Mouse (Mus musculus) stomach, embryonic 14.5 days (tissue): ENCODE data around the gene Rere. TPM values are rescaled to one million over a fixed set of nuclear protein-coding genes. Genes with fewer than 3 reads are reported as not detected.

Experiments
- ATAC-seq: fragments of 200-750 bp; cut with Nextera tagmentation; 2 replicates; pipeline ENCODE4 v1.8.0; 2017; ENCODE audit warnings: low read depth, moderate TSS enrichment; ENCODE audit not compliant: insufficient number of reproducible peaks, insufficient read depth, low FRiP score
- H3K27ac ChIP-seq: fragments of 300-500 bp; sonication (generic); 2 replicates; pipeline ENCODE4 v1.5.1; 2014; ENCODE audit warnings: mild to moderate bottlenecking, low read length, moderate library complexity, mixed read lengths
- H3K27me3 ChIP-seq: fragments of 300-500 bp; sonication (generic); 2 replicates; pipeline ENCODE4 v1.6.1; 2014; ENCODE audit warnings: low read length, control low read depth, mixed read lengths; ENCODE audit not compliant: control insufficient read depth, insufficient read depth
- H3K36me3 ChIP-seq: fragments of 300-500 bp; sonication (generic); 2 replicates; pipeline ENCODE4 v1.6.1; 2014; ENCODE audit warnings: mild to moderate bottlenecking, control low read depth, low read length, moderate library complexity, mixed read lengths; ENCODE audit not compliant: control insufficient read depth, insufficient read depth
- H3K4me1 ChIP-seq: fragments of 300-500 bp; sonication (generic); 2 replicates; pipeline ENCODE4 v1.6.1; 2014; ENCODE audit warnings: low read length, control low read depth, mixed read lengths; ENCODE audit not compliant: control insufficient read depth, insufficient read depth
- H3K4me2 ChIP-seq: fragments of 300-500 bp; sonication (generic); replicated peaks from 2 replicates; pipeline ENCODE4 v1.6.1; 2014; ENCODE audit warnings: low read depth, low read length, control low read depth
- H3K4me3 ChIP-seq: fragments of 300-500 bp; sonication (generic); 2 replicates; pipeline ENCODE4 v1.5.1; 2014; ENCODE audit warnings: low read depth, low read length, control low read depth
- H3K9ac ChIP-seq: fragments of 300-500 bp; sonication (generic); replicated peaks from 2 replicates; pipeline ENCODE4 v1.6.1; 2014; ENCODE audit warnings: low read depth, mild to moderate bottlenecking, control low read depth, low read length, moderate library complexity, mixed read lengths
- H3K9me3 ChIP-seq: fragments of 300-500 bp; sonication (generic); 2 replicates; pipeline ENCODE4 v1.6.1; 2016; ENCODE audit warnings: low read depth, low read length, control low read depth; ENCODE audit not compliant: control insufficient read depth
- whole genome bisulfite sequencing: fragments of 180-500 bp; shearing (Covaris S2); extraction: QIAGEN DNeasy Blood & Tissue Kit; methylation state at CpG from one replicate; pipeline ENCODE4 v1.1.7; 2014; 5-methylcytosine and 5-hydroxymethylcytosine counted together
- polyA plus RNA-seq: library from polyadenylated mRNA; unstranded; fragments of >200 nt; fragmentation: Nextera tagmentation; extraction: Ambion mirVana; gene quantifications from 2 replicates; pipeline ENCODE4 v1.2.1, GENCODE M21; 2014

Gene Rere
- polyA plus RNA-seq, 1 experiment from 2014 or later: 41.1 TPM

GRCm38 (mm10) chr4:150347387-150347672, 65.9 kb downstream of the Rere start:
- H3K9me3 ChIP-seq: no peaks in the 10 kb centered on the region
- ATAC-seq: no peak
- H3K4me1 ChIP-seq: peaks cover 28% of the 10 kb centered on the region
- no peak overlapping the region for H3K9ac ChIP-seq
- H3K27me3 ChIP-seq: no peaks in the 10 kb centered on the region
- no peak overlapping the region for H3K27ac ChIP-seq
- H3K36me3 ChIP-seq: no peaks in the 10 kb centered on the region
- WGBS: 12% methylated on average over 2 of the region's 2 CpGs
- H3K4me3 ChIP-seq: no peak overlapping the region
- no peak overlapping the region for H3K4me2 ChIP-seq

- no peak overlapping the region for H3K9ac ChIP-seq
- H3K27ac ChIP-seq: no peak overlapping the region
- no peak overlapping the region for H3K4me3 ChIP-seq
- H3K36me3 ChIP-seq: no peaks in the 10 kb centered on the region
- no peak for ATAC-seq
- WGBS: 58% methylated on average over 6 of the region's 6 CpGs
- peaks cover 28% of the 10 kb centered on the region for H3K4me1 ChIP-seq
- no peaks in the 10 kb centered on the region for H3K27me3 ChIP-seq
- no peak overlapping the region for H3K4me2 ChIP-seq
- H3K9me3 ChIP-seq: no peaks in the 10 kb centered on the region
These were observed 68.2 kb downstream of the Rere start for GRCm38 (mm10) chr4:150349680-150350101.

- H3K36me3 ChIP-seq: no peaks in the 10 kb centered on the region
- H3K4me3 ChIP-seq: no peak overlapping the region
- 35% methylated on average over 7 of the region's 7 CpGs for WGBS
- peaks cover 27% of the 10 kb centered on the region for H3K4me1 ChIP-seq
- no peaks in the 10 kb centered on the region for H3K9me3 ChIP-seq
- H3K27ac ChIP-seq: no peak overlapping the region
- H3K9ac ChIP-seq: no peak overlapping the region
- H3K4me2 ChIP-seq: no peak overlapping the region
- H3K27me3 ChIP-seq: no peaks in the 10 kb centered on the region
- no peak for ATAC-seq
These were observed 70.1 kb downstream of the Rere start for GRCm38 (mm10) chr4:150351419-150352075.

GRCm38 (mm10) chr4:150352736-150353135, 71.3 kb downstream of the Rere start:
- H3K36me3 ChIP-seq: no peaks in the 10 kb centered on the region
- 90% methylated on average over 2 of the region's 2 CpGs for WGBS
- no peak for ATAC-seq
- H3K4me2 ChIP-seq: no peak overlapping the region
- no peak overlapping the region for H3K27ac ChIP-seq
- H3K9me3 ChIP-seq: no peaks in the 10 kb centered on the region
- no peak overlapping the region for H3K9ac ChIP-seq
- H3K4me1 ChIP-seq: peaks cover 22% of the 10 kb centered on the region
- no peaks in the 10 kb centered on the region for H3K27me3 ChIP-seq
- H3K4me3 ChIP-seq: no peak overlapping the region

GRCm38 (mm10) chr4:150353376-150353900, 72.0 kb downstream of the Rere start:
- H3K36me3 ChIP-seq: no peaks in the 10 kb centered on the region
- no peak for ATAC-seq
- H3K4me1 ChIP-seq: peaks cover 22% of the 10 kb centered on the region
- no peak overlapping the region for H3K4me3 ChIP-seq
- no peaks in the 10 kb centered on the region for H3K9me3 ChIP-seq
- no peak overlapping the region for H3K27ac ChIP-seq
- WGBS: 88% methylated on average over 7 of the region's 7 CpGs
- no peak overlapping the region for H3K9ac ChIP-seq
- H3K4me2 ChIP-seq: no peak overlapping the region
- no peaks in the 10 kb centered on the region for H3K27me3 ChIP-seq

GRCm38 (mm10) chr4:150355801-150356200, 74.4 kb downstream of the Rere start:
- no peak for ATAC-seq
- Histone ChIP-seq H3K4me2 (no peak overlapping the region), H3K9me3 (no peaks in the 10 kb centered on the region), H3K9ac (no peak overlapping the region), H3K27ac (no peak overlapping the region), H3K36me3 (no peaks in the 10 kb centered on the region), H3K4me3 (no peak overlapping the region), H3K4me1 (peaks cover 11% of the 10 kb centered on the region; the same call in 1 of the 2 replicates), H3K27me3 (no peaks in the 10 kb centered on the region)
- 84% methylated on average over 5 of the region's 5 CpGs for WGBS

- no peaks in the 10 kb centered on the region for H3K9me3 ChIP-seq
- H3K4me2 ChIP-seq: no peak overlapping the region; the same call in 1 of the 2 replicates
- peak overlapping the region; percentile 66; the same call in 1 of the 2 replicates for H3K27ac ChIP-seq
- 4% methylated on average over 8 of the region's 8 CpGs for WGBS
- ATAC-seq: peak; percentile 61; the same call in 1 of the 2 replicates
- H3K4me1 ChIP-seq: peaks cover 17% of the 10 kb centered on the region
- H3K9ac ChIP-seq: no peak overlapping the region
- no peaks in the 10 kb centered on the region for H3K36me3 ChIP-seq
- no peaks in the 10 kb centered on the region for H3K27me3 ChIP-seq
- H3K4me3 ChIP-seq: no peak overlapping the region
These were observed 80.7 kb downstream of the Rere start for GRCm38 (mm10) chr4:150361986-150362691.

- Histone ChIP-seq H3K36me3 (no peaks in the 10 kb centered on the region), H3K4me3 (no peak overlapping the region), H3K4me2 (no peak overlapping the region; the same call in 1 of the 2 replicates), H3K9ac (no peak overlapping the region), H3K9me3 (no peaks in the 10 kb centered on the region), H3K4me1 (peaks cover 17% of the 10 kb centered on the region), H3K27ac (0 out of 2 replicates have a peak overlapping the region, but pooled peaks have one; percentile 11), H3K27me3 (no peaks in the 10 kb centered on the region)
- 23% methylated on average over 5 of the region's 5 CpGs for WGBS
- 0 out of 2 replicates have a peak, but pooled peaks have one; percentile 53 for ATAC-seq
These were observed 81.4 kb downstream of the Rere start for GRCm38 (mm10) chr4:150362858-150363257.
